Mouse (Mus musculus) olfactory bulb, adult 2 months (tissue): ENCODE data around the gene Opcml. TPM values are rescaled to one million over a fixed set of nuclear protein-coding genes. Genes with fewer than 3 reads are reported as not detected.

ENCODE experiments used
- H3K27ac ChIP-seq: fragments of 200-500 bp; 2 replicates; pipeline ENCODE4 v1.5.1; 2012; ENCODE audit warnings: low read depth, low read length; ENCODE audit not compliant: insufficient read depth
- H3K4me1 ChIP-seq: fragments of 200-500 bp; 2 replicates; pipeline ENCODE4 v1.6.1; 2012; ENCODE audit warnings: low read length; ENCODE audit not compliant: control insufficient read depth, insufficient read depth
- H3K4me3 ChIP-seq: fragments of 200-500 bp; 2 replicates; pipeline ENCODE4 v1.5.1; 2012; ENCODE audit warnings: mild to moderate bottlenecking, low read depth, low read length, moderate library complexity; ENCODE audit not compliant: insufficient read depth
- CTCF ChIP-seq: fragments of 200-500 bp; IDR thresholded peaks from 2 replicates; pipeline ENCODE4 v1.5.1; 2012; ENCODE audit warnings: low read depth, mild to moderate bottlenecking, low read length, moderate library complexity; ENCODE audit not compliant: insufficient read depth
- POLR2A ChIP-seq: fragments of 200-500 bp; IDR thresholded peaks from 2 replicates; pipeline ENCODE4 v1.6.1; 2012; ENCODE audit warnings: mild to moderate bottlenecking, low read depth, low read length, moderate library complexity; ENCODE audit not compliant: insufficient read depth
- WGBS: fragments of 180-500 bp; shearing (Covaris S2); methylation state at CpG from one replicate; pipeline ENCODE4 v1.1.7; 2018; 5-methylcytosine and 5-hydroxymethylcytosine counted together
- polyA plus RNA-seq: library from polyadenylated mRNA; stranded (reverse); fragments of >200 nt; gene quantifications from 2 replicates; pipeline ENCODE4 v1.2.4, GENCODE M21; 2012; ENCODE audit warnings: low replicate concordance; ENCODE audit not compliant: missing spikeins, insufficient read depth, insufficient read length

Gene Opcml
- polyA plus RNA-seq, 1 experiment, result not detected

- Histone ChIP-seq H3K4me1 (peaks cover 3% of the 10 kb centered on the region), H3K4me3 (no peak overlapping the region), H3K27ac (no peak overlapping the region)
- TF ChIP-seq CTCF (no peak), POLR2A (no peak)
- WGBS, result 58% methylated on average over 4 of the region's 4 CpGs
Measured at GRCm38 (mm10) chr9:28446278-28447064, 655.9 kb downstream of the Opcml start.

DNA sequence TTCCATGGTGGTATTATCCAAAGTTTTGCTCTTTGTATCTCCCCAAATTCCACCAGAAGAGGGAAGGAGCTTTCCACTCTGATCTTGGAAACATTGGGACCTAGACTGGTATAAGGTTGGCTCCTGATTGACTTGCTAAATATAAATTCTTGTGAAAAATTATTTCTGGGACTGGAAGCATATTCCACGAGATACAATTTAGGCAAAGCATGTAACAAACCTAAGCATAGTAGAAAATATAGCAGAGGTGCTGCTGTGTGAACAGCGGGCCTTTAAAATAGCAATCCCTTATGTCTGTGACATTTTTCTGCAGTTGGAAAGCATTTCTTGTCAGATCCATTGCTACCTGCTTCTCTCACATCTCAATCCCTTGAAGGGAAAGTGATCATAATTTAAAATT, 661.9 kb downstream of the Opcml start:
- TF ChIP-seq CTCF (no peak), POLR2A (no peak)
- no peaks in the 10 kb centered on the region for H3K4me1 ChIP-seq
- no peak overlapping the region for H3K27ac ChIP-seq
- no peak overlapping the region for H3K4me3 ChIP-seq
- 87% methylated on average over 2 of the region's 2 CpGs for WGBS

GRCm38 (mm10) chr9:28453062-28453461, 662.5 kb downstream of the Opcml start:
- no peak overlapping the region for H3K27ac ChIP-seq
- TF ChIP-seq CTCF (no peak), POLR2A (no peak)
- WGBS, result 72% methylated on average over 2 of the region's 2 CpGs

GRCm38 (mm10) chr9:28457982-28458770, 667.6 kb downstream of the Opcml start:
- Histone ChIP-seq H3K27ac (no peak overlapping the region), H3K4me3 (no peak overlapping the region)

More at GRCm38 (mm10) chr9:28453062-28453461, 662.5 kb downstream of the Opcml start:
- no peaks in the 10 kb centered on the region for H3K4me1 ChIP-seq
- no peak overlapping the region for H3K4me3 ChIP-seq

GRCm38 (mm10) chr9:28463622-28464021, 673.0 kb downstream of the Opcml start:
- Histone ChIP-seq H3K4me1 (no peaks in the 10 kb centered on the region), H3K27ac (no peak overlapping the region), H3K4me3 (no peak overlapping the region)
- 91% methylated on average over 6 of the region's 6 CpGs for WGBS
- no peak for TF ChIP-seq CTCF
- TF ChIP-seq POLR2A, result no peak

More at GRCm38 (mm10) chr9:28457982-28458770, 667.6 kb downstream of the Opcml start:
- 79% methylated on average over 7 of the region's 7 CpGs for WGBS
- no peaks in the 10 kb centered on the region for H3K4me1 ChIP-seq
- no peak for TF ChIP-seq CTCF
- no peak for TF ChIP-seq POLR2A

- 59% methylated on average over 6 of the region's 6 CpGs for WGBS
- TF ChIP-seq CTCF, result no peak
- TF ChIP-seq POLR2A, result no peak
- Histone ChIP-seq H3K27ac (no peak overlapping the region; the same call in 1 of the 2 replicates), H3K4me1 (peaks cover 4% of the 10 kb centered on the region; the same call in 1 of the 2 replicates), H3K4me3 (no peak overlapping the region)
Measured at GRCm38 (mm10) chr9:28469419-28469818, 678.8 kb downstream of the Opcml start.

GRCm38 (mm10) chr9:28471501-28471900, 680.9 kb downstream of the Opcml start:
- Histone ChIP-seq H3K4me3 (no peak overlapping the region), H3K4me1 (peaks cover 4% of the 10 kb centered on the region; the same call in 1 of the 2 replicates), H3K27ac (no peak overlapping the region)
- 79% methylated on average over 4 of the region's 4 CpGs for WGBS
- TF ChIP-seq POLR2A (no peak), CTCF (no peak)

GRCm38 (mm10) chr9:28474586-28474985, 684.0 kb downstream of the Opcml start:
- Histone ChIP-seq H3K27ac (no peak overlapping the region), H3K4me1 (peaks cover 4% of the 10 kb centered on the region; the same call in 1 of the 2 replicates), H3K4me3 (no peak overlapping the region)
- 90% methylated on average over 6 of the region's 6 CpGs for WGBS
- no peak for TF ChIP-seq POLR2A
- TF ChIP-seq CTCF, result no peak

GRCm38 (mm10) chr9:28481261-28481660, 690.7 kb downstream of the Opcml start:
- Histone ChIP-seq H3K27ac (no peak overlapping the region), H3K4me1 (no peaks in the 10 kb centered on the region), H3K4me3 (no peak overlapping the region)
- TF ChIP-seq POLR2A, result no peak
- no peak for TF ChIP-seq CTCF
- 84% methylated on average over 4 of the region's 4 CpGs for WGBS
